Mouse (Mus musculus) kidney, adult 18-20 months (tissue): ENCODE results near the gene Esrp2.

Experiments
- DNase-seq: peaks from one replicate; pipeline ENCODE4 v3.0.0; 2021

Gene Esrp2

GRCm38 (mm10) chr8:106147868-106148565 is 11.2 kb upstream of the Esrp2 start:
- no peak for DNase-seq

- no peak for DNase-seq
Observed at GRCm38 (mm10) chr8:106146014-106146413, 9.2 kb upstream of the Esrp2 start.

DNA sequence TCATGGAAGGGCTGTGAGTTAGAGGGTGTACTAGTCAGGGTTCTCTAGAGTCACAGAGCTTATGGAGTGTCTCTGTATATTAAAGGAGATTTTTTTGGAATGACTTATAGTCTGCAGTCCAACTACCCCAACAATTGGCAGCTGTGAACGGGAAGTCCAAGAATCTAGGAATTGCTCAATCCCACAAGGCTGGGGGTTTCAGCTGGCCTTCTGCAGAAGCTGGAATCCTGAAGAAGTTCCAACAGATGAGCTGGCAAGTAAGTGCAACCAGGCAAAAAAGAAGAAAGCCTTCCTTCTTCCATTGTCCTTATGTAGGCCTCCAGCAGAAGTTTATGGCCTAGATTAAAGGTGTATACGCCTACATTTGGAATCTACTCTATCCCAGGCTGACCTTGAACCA is 8.6 kb upstream of the Esrp2 start:
- DNase-seq, result no peak

- DNase-seq, result peak; percentile 88
Observed at GRCm38 (mm10) chr8:106140769-106141168, 4.0 kb upstream of the Esrp2 start.

GRCm38 (mm10) chr8:106140191-106140590 is 3.4 kb upstream of the Esrp2 start:
- DNase-seq, result no peak

GRCm38 (mm10) chr8:106138616-106139015 is 1.8 kb upstream of the Esrp2 start:
- no peak for DNase-seq

GRCm38 (mm10) chr8:106137906-106138477 is 1.2 kb upstream of the Esrp2 start:
- DNase-seq, result peak; percentile 85

DNA sequence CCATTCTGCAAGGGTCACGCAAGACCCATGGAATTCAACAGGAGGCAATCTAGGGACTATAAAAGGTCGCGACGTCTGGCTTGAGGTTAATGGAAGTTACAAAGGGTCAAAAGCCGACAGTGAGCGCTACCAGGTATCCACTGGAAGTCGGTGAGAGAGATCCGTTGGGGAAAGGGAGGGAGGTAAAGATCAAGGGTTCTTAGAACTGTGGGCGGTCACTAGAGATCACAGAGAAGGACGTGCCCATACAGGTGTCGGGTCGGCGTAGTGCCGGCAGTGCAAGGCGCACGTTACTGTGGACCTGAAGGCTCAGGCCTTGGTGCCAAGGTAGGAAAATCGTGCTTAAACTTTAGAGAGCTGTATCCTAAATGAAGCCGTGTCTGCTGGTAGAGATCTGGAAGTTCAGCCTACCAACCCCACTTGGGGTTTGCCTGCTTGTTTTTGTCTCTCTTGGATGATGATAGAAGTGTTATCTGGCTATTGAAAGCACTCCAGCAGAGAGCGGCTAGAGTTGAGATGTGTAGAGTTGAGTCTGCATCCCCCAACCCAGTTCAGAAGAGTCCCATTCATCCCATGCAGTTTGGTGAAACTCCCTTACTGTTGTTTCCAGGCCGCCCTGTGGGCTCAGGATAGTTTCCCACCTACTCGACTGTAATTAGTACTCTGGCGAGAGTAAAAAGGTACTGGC is 588 bp upstream of the Esrp2 start:
- DNase-seq, result no peak

DNA sequence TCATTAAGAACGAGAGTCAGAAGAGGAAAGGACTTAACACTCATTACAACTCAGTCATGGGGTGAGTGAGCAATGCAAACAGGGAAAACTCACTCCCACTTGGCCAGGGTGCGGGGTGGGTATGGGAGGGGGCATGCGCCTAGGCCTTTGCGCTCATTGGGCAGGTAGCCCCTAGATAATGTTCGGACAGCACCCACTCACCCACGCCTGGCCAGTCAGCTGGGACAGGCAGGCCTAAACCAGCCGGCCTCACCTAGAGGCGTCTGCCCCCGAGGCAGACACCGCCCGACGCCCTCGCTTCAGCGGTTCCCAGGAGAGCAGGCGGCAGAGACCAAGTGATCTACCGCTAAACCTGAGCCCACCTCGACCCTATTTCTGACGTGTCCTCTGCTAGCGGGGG is 1.1 kb downstream of the Esrp2 start:
- no peak for DNase-seq

DNA sequence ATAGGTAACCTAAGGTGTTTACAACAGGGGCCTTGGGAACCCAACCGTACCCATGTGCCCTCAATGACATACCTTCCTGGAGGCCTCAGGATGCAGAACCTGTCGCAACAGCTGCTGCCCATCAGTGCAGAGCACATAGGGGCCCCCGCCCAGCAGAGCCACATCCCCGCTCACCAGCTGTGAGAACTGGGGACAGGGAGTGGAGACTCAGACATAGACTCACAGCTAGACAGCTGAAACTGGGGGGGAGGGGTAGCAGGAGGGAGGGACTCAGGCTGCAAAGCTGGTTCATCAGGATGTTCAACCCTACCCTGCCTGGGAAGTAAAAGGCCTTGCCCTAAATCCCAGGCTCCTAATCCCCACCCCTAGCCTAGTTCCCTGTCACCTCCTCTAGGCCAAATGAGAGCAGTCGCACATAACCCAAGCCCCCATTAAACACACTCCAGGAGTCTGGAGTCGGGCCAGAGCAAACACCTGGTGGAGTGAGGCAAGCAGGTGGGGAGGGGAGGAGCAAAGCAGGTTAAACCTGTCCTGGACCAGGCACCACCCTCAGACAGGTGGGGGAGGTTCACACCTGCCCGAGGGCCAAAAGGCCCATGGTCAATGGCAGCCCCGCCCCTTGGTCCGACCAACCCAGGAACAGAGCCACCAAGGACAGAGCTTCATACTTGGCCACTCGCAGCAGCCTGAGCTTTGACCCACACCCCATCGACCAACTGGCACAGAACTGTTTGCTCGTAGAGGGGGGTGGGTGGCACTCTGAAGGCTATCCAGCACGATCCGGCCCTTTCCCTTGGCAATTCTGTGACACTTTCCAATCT is 1.8 kb downstream of the Esrp2 start:
- peak; percentile 92 for DNase-seq

DNA sequence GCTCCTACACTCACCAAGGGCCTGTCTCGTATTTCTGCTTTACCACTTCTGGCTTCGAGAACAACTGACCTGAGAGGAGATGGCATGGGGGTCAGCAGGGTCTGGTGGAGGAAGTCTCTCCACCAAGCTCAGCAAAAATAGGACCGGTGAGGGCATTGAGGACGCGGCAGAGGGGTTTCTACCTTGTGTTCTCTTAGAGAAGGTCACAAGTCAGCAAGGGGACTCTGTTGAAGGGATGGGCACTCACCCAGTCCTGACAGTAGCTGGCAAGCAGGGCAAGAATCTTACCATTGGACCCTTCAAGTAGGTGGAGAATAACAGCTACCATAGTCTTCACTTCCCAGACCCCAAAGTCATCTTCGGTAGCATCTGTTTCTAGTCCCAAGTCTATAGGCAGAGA is 2.8 kb downstream of the Esrp2 start:
- no peak for DNase-seq

DNA sequence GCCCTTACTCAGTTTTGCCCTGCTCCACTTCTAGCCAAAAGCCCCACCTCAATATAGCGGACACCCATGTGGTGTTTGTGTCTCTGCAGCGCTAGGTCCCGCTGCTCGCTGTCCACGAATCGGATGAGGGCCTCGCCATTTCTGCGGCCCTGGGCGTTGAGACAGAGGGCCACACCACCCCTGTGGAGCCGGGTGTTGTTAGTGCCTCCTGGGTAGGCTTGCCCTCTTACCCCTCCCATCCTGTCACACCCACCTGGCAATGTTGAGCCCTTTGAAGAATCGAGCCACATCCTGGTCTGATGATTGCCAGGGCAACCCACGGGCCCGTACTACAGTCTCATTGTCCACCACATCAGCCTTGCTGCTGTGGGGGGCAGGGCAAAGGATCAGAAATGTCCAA is 3.2 kb downstream of the Esrp2 start:
- no peak for DNase-seq

- no peak for DNase-seq
Observed at GRCm38 (mm10) chr8:106132356-106132755, 4.4 kb downstream of the Esrp2 start.

DNA sequence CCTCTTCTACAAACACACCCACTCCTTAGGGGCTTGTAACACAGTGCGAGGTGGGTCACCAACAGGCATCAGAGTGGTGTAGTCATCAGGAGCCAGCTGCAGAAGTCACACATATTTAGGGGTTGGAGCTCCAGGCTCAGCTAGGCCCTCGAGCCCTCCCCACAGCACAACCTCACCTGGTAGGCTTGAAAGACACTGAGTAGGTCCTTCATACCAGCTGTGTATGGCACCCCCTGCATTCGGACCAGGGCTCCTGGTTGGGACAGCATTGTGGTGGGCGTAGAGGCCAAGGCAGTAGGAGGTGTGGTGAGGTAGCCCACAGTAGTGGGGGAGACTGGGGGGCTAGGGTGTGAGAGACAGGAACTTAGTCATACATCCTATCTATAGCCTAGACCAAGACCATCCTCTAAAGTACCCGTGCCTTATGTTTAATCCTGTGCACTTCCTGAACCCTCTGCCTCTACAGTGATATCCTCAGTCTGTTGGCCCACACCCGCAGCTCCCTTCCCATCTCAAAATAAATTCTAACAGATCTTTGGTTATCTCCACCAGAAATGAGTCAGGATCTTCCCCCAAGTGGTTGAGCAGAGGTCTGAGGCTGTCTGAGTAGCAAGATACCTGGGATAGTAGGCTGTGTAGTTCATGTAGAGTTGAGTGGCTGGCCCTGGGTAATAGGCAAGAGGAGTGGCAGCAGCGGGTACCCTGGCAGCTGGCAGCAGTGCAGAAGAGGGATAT is 5.1 kb downstream of the Esrp2 start:
- DNase-seq, result no peak

GRCm38 (mm10) chr8:106131021-106131420 is 5.8 kb downstream of the Esrp2 start:
- no peak for DNase-seq

- no peak for DNase-seq
Observed at GRCm38 (mm10) chr8:106130505-106130904, 6.3 kb downstream of the Esrp2 start.

DNA sequence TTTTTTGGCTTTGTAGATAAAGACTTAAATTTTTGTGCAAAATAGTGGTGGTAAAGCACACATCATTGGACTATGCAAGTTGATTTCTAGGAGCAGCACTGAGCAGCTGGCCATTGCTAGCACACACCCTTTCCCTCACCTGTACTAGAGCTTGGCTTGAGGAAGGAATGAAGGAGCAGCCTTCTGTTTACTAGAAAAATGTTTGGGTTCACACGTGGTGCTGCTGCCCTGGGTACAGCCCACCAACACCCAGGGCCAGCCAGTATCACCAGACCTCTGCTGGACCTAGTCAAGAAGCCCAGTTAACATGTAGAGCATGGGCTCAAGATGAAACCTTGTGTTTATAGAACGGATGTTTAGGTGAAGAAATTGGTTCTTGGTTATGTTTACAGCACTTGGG is 6.8 kb downstream of the Esrp2 start:
- DNase-seq, result no peak

DNA sequence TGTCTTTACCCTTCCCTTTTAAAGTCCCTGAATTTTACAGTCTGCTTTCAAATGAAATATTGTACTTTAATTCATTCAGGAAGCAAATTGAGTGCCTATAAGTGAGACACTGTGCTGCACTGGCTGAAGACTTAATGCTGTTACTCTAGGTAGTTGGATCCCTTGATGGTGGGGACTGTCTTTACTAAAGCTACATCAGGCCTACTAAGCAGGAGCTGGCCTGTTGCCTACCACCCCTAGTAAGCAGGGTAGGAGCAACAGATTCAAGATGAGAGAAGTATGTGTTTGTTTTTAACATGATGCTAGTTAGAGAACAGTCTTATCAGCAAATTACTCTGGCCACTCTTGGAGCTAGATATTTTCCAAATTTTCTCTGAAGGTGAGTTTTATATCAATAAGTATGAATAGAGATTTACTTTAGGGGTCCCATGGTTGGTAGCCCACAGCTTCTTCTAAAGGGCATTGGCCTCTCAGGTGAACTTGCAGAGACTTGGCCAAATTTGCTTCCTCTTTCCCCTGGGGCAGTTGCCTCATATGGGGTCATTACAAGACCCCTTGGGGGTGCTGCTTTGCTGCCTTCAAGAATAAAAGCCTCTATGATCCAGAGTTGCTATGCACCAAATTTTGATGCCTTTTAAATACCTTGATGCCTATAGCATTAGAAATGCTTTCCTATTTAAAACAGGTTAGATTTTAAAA is 7.4 kb downstream of the Esrp2 start:
- no peak for DNase-seq

GRCm38 (mm10) chr8:106127882-106128410 is 8.8 kb downstream of the Esrp2 start:
- DNase-seq, result no peak

- no peak for DNase-seq
Observed at GRCm38 (mm10) chr8:106127054-106127453, 9.7 kb downstream of the Esrp2 start.

GRCm38 (mm10) chr8:106126055-106126454 is 10.7 kb downstream of the Esrp2 start:
- DNase-seq, result no peak

DNA sequence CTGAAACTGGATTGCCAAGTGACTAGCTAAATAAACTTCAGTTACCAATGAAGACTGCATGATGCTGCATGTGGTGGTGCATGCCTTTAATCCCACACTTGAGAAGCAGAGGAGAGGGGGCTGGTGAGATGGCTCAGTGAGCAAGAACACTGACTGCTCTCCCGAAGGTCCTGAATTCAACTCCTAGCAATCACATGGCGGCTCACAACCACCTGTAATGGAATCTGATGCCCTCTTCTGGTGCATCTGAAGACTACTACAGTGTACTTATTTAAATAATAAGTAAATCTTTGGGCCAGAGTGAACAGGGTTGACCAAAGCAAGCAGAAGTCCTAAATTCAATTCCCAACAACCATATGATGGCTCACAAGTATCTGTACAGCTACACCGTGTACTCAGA is 13.3 kb downstream of the Esrp2 start:
- no peak for DNase-seq
